In the genomic region with DNA sequence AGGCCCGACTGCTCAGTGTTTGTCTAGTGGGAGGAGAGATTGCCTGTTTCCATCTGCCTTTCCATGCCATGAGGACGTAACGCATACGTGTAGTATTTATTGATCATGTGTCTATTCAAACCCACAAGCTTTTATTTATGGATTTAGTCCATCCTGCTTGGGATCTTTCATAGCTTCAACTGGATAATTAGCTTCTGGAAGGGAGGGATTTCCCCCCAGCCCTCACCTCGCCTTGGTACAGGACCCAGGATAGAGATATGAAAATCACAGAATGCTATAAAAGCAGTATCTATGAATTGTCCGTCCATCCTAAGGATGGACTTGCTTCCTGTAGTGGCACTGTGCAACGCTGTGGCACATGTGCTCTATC, we compare ENCODE assay signal across 8 mouse cellular contexts. TPM values are rescaled to one million over a fixed set of nuclear protein-coding genes. Genes with fewer than 3 reads are reported as not detected.
DNase-seq lines count a peak whose midpoint lies in the region; ATAC-seq and TF ChIP-seq lines count a peak whose summit lies in the region.

No protein-coding gene starts in this region.

- peak overlapping the region; percentile 95 for H3K9ac ChIP-seq in heart, embryonic 13.5 days
- peak overlapping the region; percentile 96; the same call in 1 of the 2 replicates for H3K9ac ChIP-seq in ES-E14 (ENCODE audit: insufficient read depth, low read depth, low read length, poor library complexity, severe bottlenecking)
- peak overlapping the region; percentile 92 for H3K9ac ChIP-seq in heart, postnatal 0 days (replicated peaks; ENCODE audit: low read depth, low read length)

- peak overlapping the region; percentile 83 for H3K4me3 ChIP-seq in heart, embryonic 13.5 days
- H3K4me3 ChIP-seq in ES-E14 (ENCODE audit: insufficient read depth in 1 of 2, low read depth in 1 of 2, low read length in 2 of 2, poor library complexity in 1 of 2, severe bottlenecking in 1 of 2) (peak overlapping the region; percentile 83 to 89; a peak in 3 of 4 replicates), macrophage (ENCODE audit: inconsistent target) (peak overlapping the region; percentile 38)
- H3K4me3 ChIP-seq in heart, postnatal 0 days (ENCODE audit: low read depth, low read length), result peak overlapping the region; percentile 83

- H3K27me3 ChIP-seq in heart, embryonic 13.5 days (replicated peaks), result no peaks in the 10 kb centered on the region
- H3K27me3 ChIP-seq in heart, postnatal 0 days (ENCODE audit: control insufficient read depth, insufficient read depth, low read length), result no peaks in the 10 kb centered on the region

- H3K27ac ChIP-seq in heart, embryonic 13.5 days (replicated peaks), result peak overlapping the region; percentile 95; the same call in 1 of the 2 replicates
- H3K27ac ChIP-seq in ES-E14 (ENCODE audit: insufficient read depth, low read depth, low read length, poor library complexity, severe bottlenecking) (no peak overlapping the region; the same call in 1 of the 2 replicates), macrophage (peak overlapping the region; percentile 29)
- H3K27ac ChIP-seq in heart, postnatal 0 days (ENCODE audit: low read depth), result peak overlapping the region; percentile 94; the same call in 1 of the 2 replicates

- peaks cover 36% of the 10 kb centered on the region for H3K79me2 ChIP-seq in macrophage (ENCODE audit: inconsistent target)

- in situ Hi-C loops in ES-E14 (cut with MboI; ENCODE audit: low sequenced_read_pairs in 2 of 2, unreplicated experiment in 2 of 2), result loop anchor here in 1 of 2 experiments (5.0 kb wide), 1 partner anchor 71 kb away; no protein-coding TSS in a partner anchor

- WGBS in heart, embryonic 13.5 days, result 50% methylated on average over 7 of the region's 7 CpGs
- 49% methylated on average over 7 of the region's 7 CpGs for WGBS in heart, postnatal 0 days
- WGBS in macrophage (ENCODE audit: missing documents), result 60% methylated on average over 7 of the region's 7 CpGs

- no peaks in the 10 kb centered on the region for H3K9me3 ChIP-seq in heart, embryonic 13.5 days
- H3K9me3 ChIP-seq in ES-E14 (ENCODE audit: control insufficient read depth, insufficient read depth, low read depth, low read length), result no peaks in the 10 kb centered on the region
- H3K9me3 ChIP-seq in heart, postnatal 0 days (replicated peaks; ENCODE audit: control insufficient read depth, low read length), result no peaks in the 10 kb centered on the region

- ATAC-seq in heart, embryonic 13.5 days (ENCODE audit: extremely low read depth, insufficient number of reproducible peaks, low FRiP score, low TSS enrichment), result no peak
- ATAC-seq in heart, postnatal 0 days (ENCODE audit: insufficient read depth, low read depth), result no peak

- TF ChIP-seq CTCF in heart, postnatal 0 days (IDR thresholded peaks at IDR 0.05; ENCODE audit: low read depth), result no peak

- no peak for TF ChIP-seq EP300 in heart, postnatal 0 days (IDR thresholded peaks at IDR 0.05; ENCODE audit: low read depth)

- peaks cover 10% of the 10 kb centered on the region; the same call in 1 of the 2 replicates for H3K36me3 ChIP-seq in heart, embryonic 13.5 days
- no peaks in the 10 kb centered on the region for H3K36me3 ChIP-seq in ES-E14 (ENCODE audit: control insufficient read depth, insufficient read depth, low read length, poor library complexity, severe bottlenecking)
- H3K36me3 ChIP-seq in heart, postnatal 0 days (replicated peaks; ENCODE audit: control insufficient read depth, insufficient read depth, low read length), result no peaks in the 10 kb centered on the region
- no peaks in the 10 kb centered on the region for H3K36me3 ChIP-seq in macrophage (ENCODE audit: inconsistent target)

- peak overlapping the region; percentile 86 for H3K4me2 ChIP-seq in heart, embryonic 13.5 days
- peak overlapping the region; percentile 67 for H3K4me2 ChIP-seq in heart, postnatal 0 days (ENCODE audit: low read depth, low read length)

- peaks cover 27% of the 10 kb centered on the region for H3K4me1 ChIP-seq in heart, embryonic 13.5 days
- peaks cover 2 to 5% of the 10 kb centered on the region in 2 experiments; a peak in 2 of 4 replicates for H3K4me1 ChIP-seq in ES-E14 (ENCODE audit: control insufficient read depth in 2 of 2, insufficient read depth in 2 of 2, low read length in 2 of 2, poor library complexity in 1 of 2)
- peaks cover 19% of the 10 kb centered on the region for H3K4me1 ChIP-seq in heart, postnatal 0 days (ENCODE audit: control insufficient read depth, insufficient read depth)

- DNase-seq in heart, adult 8-10 months (ENCODE audit: low spot score), result no peak
- DNase-seq in ES-E14 (ENCODE audit: low read depth, low spot score), result no peak
- DNase-seq in heart, postnatal 0 days (ENCODE audit: low spot score), result no peak
- DNase-seq in adrenal gland, postnatal 4 days (ENCODE audit: low spot score in 2 of 2), result no peak
- DNase-seq in cerebellum, postnatal 25 days, result no peak
- DNase-seq in T-cell, adult 2 months (ENCODE audit: low spot score), result no peak

TF ChIP-seq in ES-E14, 5 proteins besides CTCF, POLR2A, EP300 and RAD21:
- TF ChIP-seq MAFK (IDR thresholded peaks at IDR 0.05; ENCODE audit: insufficient read depth, low read depth, low read length), result no peak
- TF ChIP-seq CHD2 (IDR thresholded peaks at IDR 0.05; ENCODE audit: low read depth, low read length), result no peak
- no peak for TF ChIP-seq HCFC1 (IDR thresholded peaks at IDR 0.05; ENCODE audit: borderline replicate concordance, insufficient read depth, low read length)
- TF ChIP-seq ZC3H11A (IDR thresholded peaks at IDR 0.05; ENCODE audit: borderline replicate concordance, low read depth, low read length), result no peak
- no peak for TF ChIP-seq ZNF384 (IDR thresholded peaks at IDR 0.05; ENCODE audit: low read depth, low read length)

RNA-seq across cellular contexts. Expression of a gene that starts 0.6 kb away (rescaled TPM):
- 2.2 TPM in 2 replicates for polyA plus RNA-seq in heart, embryonic 13.5 days (2015; fragmentation: Nextera tagmentation; extraction: Ambion mirVana)
- total RNA-seq in heart, adult 8-10 months (2022), result 10 to 100 TPM; 10.6 to 13.2 (median 12.2) TPM
- 9.0 and 10.9 TPM in 2 replicates for total RNA-seq in ES-E14 (2012; rRNA removed)
- total RNA-seq in heart, postnatal 0 days (2014; rRNA removed; ENCODE audit: low replicate concordance), result 2.6 and 6.6 TPM in 2 replicates
- 1.7 and 1.8 TPM in 2 replicates for polyA plus RNA-seq in heart, postnatal 0 days (2015; fragmentation: Nextera tagmentation; extraction: Ambion mirVana)
- 10 to 100 TPM in 22 of 26 experiments, 1 to 10 TPM in 4; 6.2 to 28.1 (median 23.2) TPM for total RNA-seq in macrophage (2018; cell fraction: chromatin; rRNA removed)
- total RNA-seq in macrophage (2018; cell fraction: cytosol; rRNA removed), result 10 to 100 TPM in 22 of 26 experiments, 1 to 10 TPM in 4; 8.1 to 15.8 (median 13.7) TPM
- 10 to 100 TPM in 23 of 26 experiments, 1 to 10 TPM in 3; 7.1 to 31.6 (median 18.0) TPM for total RNA-seq in macrophage (2018; cell fraction: nucleus; rRNA removed)
- 7.0 to 10.1 TPM (median 7.4 TPM) in 3 replicates for polyA plus RNA-seq in macrophage (2018)
- 10 to 100 TPM; 25.6 to 27.1 TPM for total RNA-seq in adrenal gland, postnatal 4 days (2021)
